Mouse (Mus musculus): Measurements from ENCODE around the gene Olfr1396. TPM values are rescaled to one million over a fixed set of nuclear protein-coding genes. Genes with fewer than 3 reads are reported as not detected.

Olfr1396 gene
- total and polyA plus RNA-seq, 2 experiments from 2014 or later: not detected

DNA sequence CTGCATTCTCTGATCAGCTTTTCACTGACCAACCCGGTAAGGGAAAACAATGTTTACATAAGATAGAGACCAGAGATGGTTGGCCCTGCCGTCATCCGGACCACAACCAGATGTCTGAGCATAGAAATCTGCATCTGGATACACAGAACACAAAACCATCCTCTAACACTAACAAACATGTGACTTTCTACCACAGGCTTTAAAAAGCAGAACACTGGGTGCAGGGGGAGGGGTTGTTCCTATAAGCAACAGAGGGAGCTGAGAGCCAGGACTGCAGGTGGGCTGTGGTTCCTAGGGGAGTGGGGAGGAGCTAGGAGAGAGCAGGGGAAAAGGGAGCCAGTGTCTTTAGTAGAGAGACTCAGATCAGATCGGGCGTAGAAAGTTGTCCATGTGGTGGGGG, 13.2 kb downstream of the Olfr1396 start:
- Histone ChIP-seq H3K4me2 (ENCODE audit: low read depth, low read length) (no peak overlapping the region), H3K9me3 (ENCODE audit: low read length) (no peaks in the 10 kb centered on the region), H3K27ac (no peak overlapping the region), H3K9ac (replicated peaks; ENCODE audit: low read length) (no peak overlapping the region), H3K27me3 (ENCODE audit: insufficient read depth, low read length) (no peaks in the 10 kb centered on the region), H3K4me3 (ENCODE audit: low read length) (no peak overlapping the region), H3K36me3 (ENCODE audit: insufficient read depth, low read length) (no peaks in the 10 kb centered on the region), H3K4me1 (ENCODE audit: insufficient read depth, low read length) (no peaks in the 10 kb centered on the region)
- 60% methylated on average over 5 of the region's 5 CpGs for WGBS
- ATAC-seq (no peak), DNase-seq (ENCODE audit: low spot score) (no peak)
- no peak for TF ChIP-seq CTCF (IDR thresholded peaks at IDR 0.05; ENCODE audit: low read depth)

DNA sequence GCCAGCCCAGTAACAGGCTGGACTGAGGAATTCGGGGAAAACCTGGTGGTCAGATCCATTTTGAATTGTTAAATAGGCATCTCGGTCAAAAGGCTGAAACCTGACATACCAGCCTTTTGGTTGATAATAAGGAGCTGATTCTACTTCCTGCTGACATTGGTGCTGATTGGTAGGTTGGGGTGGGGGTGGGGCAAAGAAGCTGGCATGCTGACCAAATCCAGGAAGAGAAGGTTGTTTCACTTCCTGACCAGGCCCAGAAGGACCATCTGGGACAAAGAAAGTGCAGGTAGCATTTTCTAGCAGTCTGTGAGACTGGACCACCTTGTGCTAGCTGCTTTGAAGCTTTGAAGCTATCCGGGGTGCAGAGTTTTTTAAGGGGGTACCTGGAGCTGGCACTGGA, 14.3 kb downstream of the Olfr1396 start:
- DNase-seq (ENCODE audit: low spot score): no peak
- Histone ChIP-seq H3K27me3 (ENCODE audit: insufficient read depth, low read length) (no peaks in the 10 kb centered on the region), H3K36me3 (ENCODE audit: insufficient read depth, low read length) (no peaks in the 10 kb centered on the region), H3K9ac (replicated peaks; ENCODE audit: low read length) (no peak overlapping the region), H3K27ac (no peak overlapping the region), H3K4me2 (ENCODE audit: low read depth, low read length) (no peak overlapping the region), H3K4me3 (ENCODE audit: low read length) (no peak overlapping the region), H3K4me1 (ENCODE audit: insufficient read depth, low read length) (no peaks in the 10 kb centered on the region), H3K9me3 (ENCODE audit: low read length) (no peaks in the 10 kb centered on the region)
- 83% methylated on average over 3 of the region's 3 CpGs for WGBS
- no peak for TF ChIP-seq CTCF (IDR thresholded peaks at IDR 0.05; ENCODE audit: low read depth)
- no peak for ATAC-seq

DNA sequence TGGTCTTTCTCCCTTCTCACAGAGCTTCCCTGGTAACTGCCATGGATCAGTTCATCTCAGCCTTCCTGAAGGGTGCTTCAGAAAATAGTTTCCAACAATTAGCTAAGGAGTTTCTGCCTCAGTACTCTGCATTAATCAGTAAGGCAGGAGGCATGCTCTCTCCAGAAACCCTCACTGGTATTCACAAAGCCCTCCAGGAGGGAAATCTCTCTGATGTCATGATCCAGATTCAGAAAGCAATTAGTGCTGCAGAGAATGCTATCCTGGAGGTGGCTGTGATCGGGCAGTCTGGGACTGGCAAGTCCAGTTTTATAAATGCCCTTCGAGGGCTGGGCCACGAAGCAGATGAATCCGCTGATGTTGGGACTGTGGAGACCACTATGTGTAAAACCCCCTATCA, 19.3 kb downstream of the Olfr1396 start:
- WGBS: 84% methylated on average over 4 of the region's 4 CpGs
- no peaks in the 10 kb centered on the region for H3K9me3 ChIP-seq (ENCODE audit: low read length)
- H3K4me3 ChIP-seq (ENCODE audit: low read length): no peak overlapping the region
- H3K27me3 ChIP-seq (ENCODE audit: insufficient read depth, low read length): no peaks in the 10 kb centered on the region
- no peak for TF ChIP-seq CTCF (IDR thresholded peaks at IDR 0.05; ENCODE audit: low read depth)
- no peaks in the 10 kb centered on the region for H3K4me1 ChIP-seq (ENCODE audit: insufficient read depth, low read length)
- no peak overlapping the region for H3K9ac ChIP-seq (replicated peaks; ENCODE audit: low read length)
- H3K27ac ChIP-seq: no peak overlapping the region
- H3K36me3 ChIP-seq (ENCODE audit: insufficient read depth, low read length): no peaks in the 10 kb centered on the region
- DNase-seq (ENCODE audit: low spot score) (no peak), ATAC-seq (no peak)
- H3K4me2 ChIP-seq (ENCODE audit: low read depth, low read length): no peak overlapping the region

DNA sequence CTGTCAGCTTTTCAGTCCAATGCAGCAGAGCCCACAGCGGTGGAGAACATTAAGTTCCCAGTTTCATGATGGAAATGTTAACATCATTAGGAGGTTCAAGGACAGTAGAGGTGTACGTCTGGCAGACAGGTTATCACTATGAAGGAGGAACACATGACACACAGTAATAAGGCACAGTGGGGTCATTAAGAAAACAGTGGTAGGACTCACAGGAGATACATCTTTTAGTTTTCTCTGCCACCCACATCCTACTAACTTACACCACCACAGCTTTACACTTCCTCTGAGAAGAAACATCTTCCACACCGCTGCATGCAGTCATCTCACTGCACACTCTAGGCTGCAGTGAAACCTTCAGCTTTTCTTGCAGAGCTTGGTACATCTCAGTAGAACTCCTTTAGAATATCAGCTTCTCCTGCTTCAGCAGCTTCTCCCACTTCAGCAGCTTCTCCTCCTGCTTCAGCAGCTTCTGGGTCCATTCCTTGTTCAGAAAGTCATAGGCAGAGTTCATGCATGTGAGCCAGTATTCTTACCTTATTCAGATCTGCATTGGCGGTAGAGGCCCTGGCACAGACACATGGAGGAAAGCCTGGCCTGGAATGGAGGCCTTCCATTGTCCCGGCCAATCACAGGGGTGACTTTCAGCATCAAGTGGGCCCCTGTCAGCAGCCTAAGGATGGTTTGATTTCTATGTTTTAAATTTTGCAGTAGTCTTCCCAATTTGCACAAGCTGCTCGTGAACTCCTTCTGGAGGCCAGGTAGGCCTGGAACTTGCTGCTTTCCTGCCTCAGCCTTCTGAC, 20.6 kb downstream of the Olfr1396 start:
- no peaks in the 10 kb centered on the region for H3K27me3 ChIP-seq (ENCODE audit: insufficient read depth, low read length)
- H3K36me3 ChIP-seq (ENCODE audit: insufficient read depth, low read length): no peaks in the 10 kb centered on the region
- 90% methylated on average over 6 of the region's 6 CpGs for WGBS
- H3K4me1 ChIP-seq (ENCODE audit: insufficient read depth, low read length): no peaks in the 10 kb centered on the region
- ATAC-seq: no peak
- no peak overlapping the region for H3K4me2 ChIP-seq (ENCODE audit: low read depth, low read length)
- DNase-seq (ENCODE audit: low spot score): no peak
- H3K4me3 ChIP-seq (ENCODE audit: low read length): no peak overlapping the region
- H3K9ac ChIP-seq (replicated peaks; ENCODE audit: low read length): no peak overlapping the region
- H3K9me3 ChIP-seq (ENCODE audit: low read length): no peaks in the 10 kb centered on the region
- H3K27ac ChIP-seq: no peak overlapping the region
- no peak for TF ChIP-seq CTCF (IDR thresholded peaks at IDR 0.05; ENCODE audit: low read depth)

DNA sequence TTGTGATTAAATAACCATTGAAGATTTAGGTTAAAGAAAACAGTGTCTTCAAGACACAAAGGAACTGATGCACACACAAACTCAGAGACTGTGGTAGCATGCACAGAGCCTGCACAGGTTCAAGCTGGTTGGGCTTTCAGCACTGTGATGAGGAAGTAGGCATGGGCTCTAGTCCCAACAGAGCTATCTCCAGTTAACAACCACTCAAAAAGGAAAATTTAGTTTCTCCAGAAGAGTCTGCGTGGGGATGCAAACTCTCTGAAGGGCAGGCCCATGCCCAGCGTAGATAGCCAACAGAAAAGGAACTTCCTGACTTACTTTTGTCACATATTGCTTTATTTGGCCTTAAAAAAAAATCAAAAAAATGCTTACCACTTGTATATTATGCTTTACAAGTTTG, 21.9 kb downstream of the Olfr1396 start:
- H3K9me3 ChIP-seq (ENCODE audit: low read length): no peaks in the 10 kb centered on the region
- H3K36me3 ChIP-seq (ENCODE audit: insufficient read depth, low read length): no peaks in the 10 kb centered on the region
- no peak overlapping the region for H3K9ac ChIP-seq (replicated peaks; ENCODE audit: low read length)
- H3K27me3 ChIP-seq (ENCODE audit: insufficient read depth, low read length): no peaks in the 10 kb centered on the region
- ATAC-seq: no peak
- no peak overlapping the region for H3K4me3 ChIP-seq (ENCODE audit: low read length)
- no peak overlapping the region for H3K27ac ChIP-seq
- H3K4me1 ChIP-seq (ENCODE audit: insufficient read depth, low read length): no peaks in the 10 kb centered on the region
- DNase-seq (ENCODE audit: low spot score): no peak
- WGBS: 92% methylated on average over 2 of the region's 2 CpGs
- no peak for TF ChIP-seq CTCF (IDR thresholded peaks at IDR 0.05; ENCODE audit: low read depth)
- H3K4me2 ChIP-seq (ENCODE audit: low read depth, low read length): no peak overlapping the region

DNA sequence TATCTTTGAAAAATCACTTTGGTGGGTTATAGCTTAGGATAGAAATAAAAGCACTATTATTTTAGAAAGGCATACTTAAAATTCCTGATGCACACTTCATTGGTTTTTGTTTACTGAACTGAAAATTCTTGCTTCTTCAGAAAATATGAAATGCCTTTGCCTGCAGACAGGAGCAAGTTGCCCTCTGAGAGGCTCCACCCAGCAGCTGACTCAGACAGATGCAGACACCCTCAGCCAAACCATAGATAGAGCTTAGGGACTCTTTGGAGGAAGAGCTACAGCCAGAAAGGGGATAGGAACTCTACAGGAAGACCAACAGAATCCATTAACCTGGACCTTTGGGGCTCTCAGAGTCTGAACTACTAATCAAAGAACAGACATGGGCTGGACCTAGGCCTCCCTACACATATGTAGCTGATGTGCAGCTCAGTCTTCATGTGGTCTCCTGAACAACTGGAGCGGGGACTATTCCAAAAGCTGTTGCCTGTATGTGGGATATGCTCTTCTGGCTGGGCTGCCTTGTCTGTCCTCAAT, 22.6 kb downstream of the Olfr1396 start:
- ATAC-seq (no peak), DNase-seq (ENCODE audit: low spot score) (no peak)
- no peak overlapping the region for H3K4me2 ChIP-seq (ENCODE audit: low read depth, low read length)
- no peak overlapping the region for H3K9ac ChIP-seq (replicated peaks; ENCODE audit: low read length)
- no peaks in the 10 kb centered on the region for H3K36me3 ChIP-seq (ENCODE audit: insufficient read depth, low read length)
- H3K4me1 ChIP-seq (ENCODE audit: insufficient read depth, low read length): no peaks in the 10 kb centered on the region
- H3K27ac ChIP-seq: no peak overlapping the region
- H3K27me3 ChIP-seq (ENCODE audit: insufficient read depth, low read length): no peaks in the 10 kb centered on the region
- TF ChIP-seq CTCF (IDR thresholded peaks at IDR 0.05; ENCODE audit: low read depth): no peak
- H3K9me3 ChIP-seq (ENCODE audit: low read length): no peaks in the 10 kb centered on the region
- 100% methylated on average over 1 of the region's 1 CpGs for WGBS
- no peak overlapping the region for H3K4me3 ChIP-seq (ENCODE audit: low read length)

DNA sequence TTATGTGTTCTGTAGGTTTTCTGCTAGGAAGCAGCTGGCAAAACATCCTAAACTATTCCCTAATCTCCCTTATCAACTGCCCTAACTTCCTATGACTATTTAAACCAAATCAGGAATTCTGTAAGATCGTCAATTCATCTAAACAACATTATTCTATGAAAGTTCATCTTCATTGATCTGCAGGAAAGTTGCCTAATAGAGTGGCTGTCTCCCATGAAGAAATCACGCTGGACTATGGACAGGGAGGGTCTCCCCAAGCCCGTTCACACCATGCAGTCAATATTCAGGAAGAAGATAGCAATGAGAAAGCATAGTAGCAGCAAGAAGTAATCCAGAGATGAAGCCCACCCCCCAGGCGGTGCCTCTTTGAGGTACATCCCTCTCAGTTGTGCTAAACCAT, 23.5 kb downstream of the Olfr1396 start:
- H3K4me1 ChIP-seq (ENCODE audit: insufficient read depth, low read length): no peaks in the 10 kb centered on the region
- no peaks in the 10 kb centered on the region for H3K27me3 ChIP-seq (ENCODE audit: insufficient read depth, low read length)
- no peak overlapping the region for H3K9ac ChIP-seq (replicated peaks; ENCODE audit: low read length)
- no peak for TF ChIP-seq CTCF (IDR thresholded peaks at IDR 0.05; ENCODE audit: low read depth)
- ATAC-seq (no peak), DNase-seq (ENCODE audit: low spot score) (no peak)
- 86% methylated on average over 4 of the region's 4 CpGs for WGBS
- no peaks in the 10 kb centered on the region for H3K9me3 ChIP-seq (ENCODE audit: low read length)
- H3K4me2 ChIP-seq (ENCODE audit: low read depth, low read length): no peak overlapping the region
- H3K4me3 ChIP-seq (ENCODE audit: low read length): no peak overlapping the region
- H3K27ac ChIP-seq: no peak overlapping the region
- H3K36me3 ChIP-seq (ENCODE audit: insufficient read depth, low read length): no peaks in the 10 kb centered on the region

Data from hindbrain, postnatal 0 days (tissue).